Comparison of ENCODE assay signal across 10 mouse cellular contexts in genomic region chr6:52961660-52962490, GRCm38 (mm10).
DNase-seq lines count a peak whose midpoint lies in the region; ATAC-seq and TF ChIP-seq lines count a peak whose summit lies in the region.
"Had no signal": no experiment of that assay in that cellular context is flagged by ENCODE, and none has a peak within 500 bp of the region (broad histone marks: within the 10 kb centered on the region; RNA-seq: fewer than 3 reads in every experiment).

No protein-coding gene starts in this region.

- no peak overlapping the region for H3K4me3 ChIP-seq in heart, adult 2 months
- H3K4me3 ChIP-seq in lung, embryonic 16.5 days (ENCODE audit: low read length), result no peak overlapping the region
- no peak overlapping the region for H3K4me3 ChIP-seq in embryonic facial prominence, embryonic 12.5 days
- H3K4me3 ChIP-seq in stomach, embryonic 14.5 days (ENCODE audit: low read depth, low read length), result no peak overlapping the region

- peaks cover 8% of the 10 kb centered on the region for H3K4me1 ChIP-seq in heart, adult 2 months (ENCODE audit: control insufficient read depth, insufficient read depth, low read length)
- peaks cover 17% of the 10 kb centered on the region for H3K4me1 ChIP-seq in lung, embryonic 16.5 days (replicated peaks; ENCODE audit: control insufficient read depth, insufficient read depth, low read length)
- H3K4me1 ChIP-seq in embryonic facial prominence, embryonic 12.5 days, result peaks cover 35% of the 10 kb centered on the region
- H3K4me1 ChIP-seq in stomach, embryonic 14.5 days (ENCODE audit: control insufficient read depth, insufficient read depth, low read length), result peaks cover 34% of the 10 kb centered on the region; the same call in 1 of the 2 replicates

- intact Hi-C loops in heart, adult 2 months (cut with DNase I), result no loop called here

- 59% methylated on average over 6 of the region's 6 CpGs for WGBS in heart, adult 2 months
- WGBS in lung, embryonic 16.5 days, result 51% methylated on average over 6 of the region's 6 CpGs
- WGBS in embryonic facial prominence, embryonic 12.5 days, result 58% methylated on average over 6 of the region's 6 CpGs
- 48% methylated on average over 6 of the region's 6 CpGs for WGBS in stomach, embryonic 14.5 days

- TF ChIP-seq EP300 in heart, adult 2 months (IDR thresholded peaks at IDR 0.05; ENCODE audit: insufficient read depth, low read depth, low read length), result no peak

- H3K4me2 ChIP-seq in lung, embryonic 16.5 days (ENCODE audit: low read depth, low read length), result no peak overlapping the region
- no peak overlapping the region for H3K4me2 ChIP-seq in embryonic facial prominence, embryonic 12.5 days (replicated peaks)
- no peak overlapping the region for H3K4me2 ChIP-seq in stomach, embryonic 14.5 days (replicated peaks; ENCODE audit: low read depth, low read length)

- peak; percentile 89 for DNase-seq in heart, adult 11 months
- DNase-seq in heart, adult 2 months, result no peak
- DNase-seq in lung, postnatal 14 days, result no peak
- DNase-seq in yolk sac, embryonic 10.5 days (ENCODE audit: low spot score), result no peak
- no peak for DNase-seq in adrenal gland, postnatal 36 days
- DNase-seq: gastrocnemius, postnatal 36 days; layer of hippocampus, postnatal 36 days had no signal

- no peak overlapping the region for H3K27ac ChIP-seq in heart, adult 2 months
- peak overlapping the region; percentile 20; the same call in 1 of the 2 replicates for H3K27ac ChIP-seq in lung, embryonic 16.5 days (ENCODE audit: low read length)
- peak overlapping the region; percentile 50 for H3K27ac ChIP-seq in embryonic facial prominence, embryonic 12.5 days
- peak overlapping the region; percentile 63; the same call in 1 of the 2 replicates for H3K27ac ChIP-seq in stomach, embryonic 14.5 days (ENCODE audit: low read length)

- H3K9me3 ChIP-seq in lung, embryonic 16.5 days (ENCODE audit: control insufficient read depth, low read length), result no peaks in the 10 kb centered on the region
- H3K9me3 ChIP-seq in embryonic facial prominence, embryonic 12.5 days, result no peaks in the 10 kb centered on the region
- H3K9me3 ChIP-seq in stomach, embryonic 14.5 days (ENCODE audit: control insufficient read depth, low read depth, low read length), result no peaks in the 10 kb centered on the region

- TF ChIP-seq CTCF in heart, adult 2 months (IDR thresholded peaks at IDR 0.05), result no peak

- no peaks in the 10 kb centered on the region for H3K27me3 ChIP-seq in heart, adult 2 months (ENCODE audit: control insufficient read depth, insufficient read depth, low read length)
- H3K27me3 ChIP-seq in lung, embryonic 16.5 days (ENCODE audit: control insufficient read depth, insufficient read depth, low read depth, low read length), result no peaks in the 10 kb centered on the region
- no peaks in the 10 kb centered on the region for H3K27me3 ChIP-seq in embryonic facial prominence, embryonic 12.5 days
- no peaks in the 10 kb centered on the region for H3K27me3 ChIP-seq in stomach, embryonic 14.5 days (ENCODE audit: control insufficient read depth, insufficient read depth, low read length)

- H3K9ac ChIP-seq in heart, adult 2 months (ENCODE audit: low read depth, low read length), result no peak overlapping the region
- H3K9ac ChIP-seq in lung, embryonic 16.5 days (ENCODE audit: low read length), result no peak overlapping the region
- H3K9ac ChIP-seq in embryonic facial prominence, embryonic 12.5 days, result no peak overlapping the region
- no peak overlapping the region for H3K9ac ChIP-seq in stomach, embryonic 14.5 days (replicated peaks; ENCODE audit: low read depth, low read length)

- H3K36me3 ChIP-seq in heart, adult 2 months (ENCODE audit: control insufficient read depth, insufficient read depth, low read length), result no peaks in the 10 kb centered on the region
- no peaks in the 10 kb centered on the region for H3K36me3 ChIP-seq in lung, embryonic 16.5 days (ENCODE audit: control insufficient read depth, insufficient read depth, low read length)
- H3K36me3 ChIP-seq in embryonic facial prominence, embryonic 12.5 days, result no peaks in the 10 kb centered on the region
- H3K36me3 ChIP-seq in stomach, embryonic 14.5 days (ENCODE audit: control insufficient read depth, insufficient read depth, low read length), result no peaks in the 10 kb centered on the region

- no peak for TF ChIP-seq POLR2A in heart, adult 2 months (IDR thresholded peaks at IDR 0.05; ENCODE audit: insufficient read depth, low read depth, low read length)

- peak; percentile 56; the same call in 1 of the 2 replicates for ATAC-seq in lung, embryonic 16.5 days (ENCODE audit: low read depth)
- ATAC-seq in embryonic facial prominence, embryonic 12.5 days (ENCODE audit: insufficient number of reproducible peaks, insufficient read depth, low FRiP score, low TSS enrichment), result 0 out of 2 replicates have a peak, but pooled peaks have one; percentile 44
- peak; percentile 74; the same call in 1 of the 2 replicates for ATAC-seq in stomach, embryonic 14.5 days (ENCODE audit: insufficient number of reproducible peaks, insufficient read depth, low FRiP score, low read depth)

- H3K79me2 ChIP-seq in heart, adult 2 months (replicated peaks; ENCODE audit: control insufficient read depth, insufficient read depth, low read length), result no peaks in the 10 kb centered on the region
